Mouse (Mus musculus) layer of hippocampus, adult 2 months (tissue): ENCODE measurements at regions not wholly inside any gene's neighbourhood (a gene's known extent, or its start where the extent isn't known, plus 50 kb on each side); places are given as distances from the start of the nearest gene placed in this dataset.

Experiments
- DNase-seq, 2 experiments: peaks; one replicate each; pipeline ENCODE4 v3.0.0; 2022; ENCODE audit warnings: low spot score in 2 of 2
- H3K27ac ChIP-seq: fragments of 200-600 bp; 2 replicates; pipeline ENCODE4 v1.8.1; 2022
- H3K4me3 ChIP-seq: fragments of 200-600 bp; 2 replicates; pipeline ENCODE4 v1.8.1; 2022; ENCODE audit warnings: mild to moderate bottlenecking
- CTCF ChIP-seq: fragments of 200-600 bp; conservative IDR thresholded peaks from 2 replicates; pipeline ENCODE4 v1.8.1; 2022; ENCODE audit warnings: antibody characterized with exemption, mild to moderate bottlenecking, moderate library complexity

DNA sequence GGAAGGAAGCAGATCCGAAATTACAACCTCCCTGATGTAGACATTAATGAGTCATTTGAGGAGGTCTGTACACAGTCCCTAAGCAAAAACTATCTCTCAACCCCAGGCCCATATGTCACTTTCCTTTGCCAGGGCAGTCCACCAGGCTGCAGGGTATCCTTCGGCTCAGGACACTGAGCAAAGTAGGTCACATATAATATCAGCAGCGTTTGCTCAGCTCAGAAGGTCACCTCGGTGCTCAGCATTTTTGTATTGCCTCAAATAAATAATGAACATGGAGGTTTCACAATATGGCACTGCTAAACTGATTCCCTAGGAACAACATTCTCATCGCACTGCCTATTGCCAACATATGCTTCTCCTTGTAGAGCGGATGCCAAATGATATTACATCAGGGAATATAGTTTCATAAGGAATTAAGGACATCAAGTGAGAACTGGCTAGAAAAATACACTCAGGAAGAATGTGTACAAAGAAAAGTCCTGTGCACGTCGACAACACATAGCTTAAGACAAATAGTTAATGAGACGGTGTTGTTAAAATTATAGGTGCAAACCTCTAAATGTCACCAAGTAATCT lies 275.4 kb downstream of the Pdcd6ip start:
- H3K27ac ChIP-seq, result peak overlapping the region; percentile 3; the same call in 1 of the 2 replicates

GRCm38 (mm10) chr9:113430411-113430810 lies 277.6 kb downstream of the Pdcd6ip start:
- H3K27ac ChIP-seq, result no peak overlapping the region
- no peak overlapping the region for H3K4me3 ChIP-seq
- no peak for TF ChIP-seq CTCF
- no peak for DNase-seq

More for the DNA sequence above, 275.4 kb downstream of the Pdcd6ip start:
- no peak overlapping the region for H3K4me3 ChIP-seq
- no peak for DNase-seq
- no peak for TF ChIP-seq CTCF

GRCm38 (mm10) chr9:113427281-113427680 lies 280.8 kb downstream of the Pdcd6ip start:
- no peak overlapping the region for H3K27ac ChIP-seq
- no peak overlapping the region for H3K4me3 ChIP-seq
- no peak for TF ChIP-seq CTCF
- no peak for DNase-seq

- no peak for DNase-seq
- H3K27ac ChIP-seq, result no peak overlapping the region
- TF ChIP-seq CTCF, result no peak
Observed at GRCm38 (mm10) chr9:113426324-113426723, 281.7 kb downstream of the Pdcd6ip start.

GRCm38 (mm10) chr9:113421645-113422044 lies 286.4 kb downstream of the Pdcd6ip start:
- no peak for DNase-seq
- peak; percentile 65 for TF ChIP-seq CTCF
- Histone ChIP-seq H3K4me3 (no peak overlapping the region), H3K27ac (no peak overlapping the region)

More at GRCm38 (mm10) chr9:113426324-113426723, 281.7 kb downstream of the Pdcd6ip start:
- H3K4me3 ChIP-seq, result no peak overlapping the region

GRCm38 (mm10) chr9:113421121-113421520 lies 286.9 kb downstream of the Pdcd6ip start:
- no peak for DNase-seq
- TF ChIP-seq CTCF, result no peak
- Histone ChIP-seq H3K27ac (no peak overlapping the region), H3K4me3 (no peak overlapping the region)

- no peak overlapping the region for H3K4me3 ChIP-seq
- peak; percentile 68 for TF ChIP-seq CTCF
- no peak for DNase-seq
- no peak overlapping the region for H3K27ac ChIP-seq
Observed at GRCm38 (mm10) chr9:113419801-113420200, 288.3 kb downstream of the Pdcd6ip start.

DNA sequence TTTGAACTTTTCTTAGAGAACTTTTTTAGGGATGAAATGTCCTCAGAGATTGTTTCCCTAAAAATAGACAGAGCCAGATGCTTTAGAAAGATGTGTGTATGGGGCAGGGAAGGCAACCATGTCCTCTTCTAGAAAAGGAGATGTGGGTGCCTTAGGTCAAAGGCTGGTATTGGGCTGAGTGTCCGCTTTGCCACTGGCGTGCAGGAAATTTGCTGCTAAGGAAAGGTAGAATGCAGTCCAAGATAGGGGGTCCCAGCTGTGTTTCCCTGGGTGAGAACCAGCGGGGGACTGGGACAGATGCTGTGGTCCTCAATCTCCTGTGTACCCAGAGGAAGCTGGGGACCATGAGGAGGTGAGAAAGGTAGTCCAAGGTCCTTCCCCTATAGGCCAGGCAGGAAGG lies 291.0 kb downstream of the Pdcd6ip start:
- no peak overlapping the region for H3K4me3 ChIP-seq
- TF ChIP-seq CTCF, result no peak
- no peak overlapping the region for H3K27ac ChIP-seq
- no peak for DNase-seq

- H3K4me3 ChIP-seq, result no peak overlapping the region
Observed at GRCm38 (mm10) chr9:113415511-113415931, 292.5 kb downstream of the Pdcd6ip start.

GRCm38 (mm10) chr9:113414690-113415089 lies 293.4 kb downstream of the Pdcd6ip start:
- no peak for TF ChIP-seq CTCF
- Histone ChIP-seq H3K4me3 (no peak overlapping the region), H3K27ac (no peak overlapping the region)
- no peak for DNase-seq

More at GRCm38 (mm10) chr9:113415511-113415931, 292.5 kb downstream of the Pdcd6ip start:
- no peak overlapping the region for H3K27ac ChIP-seq
- no peak for DNase-seq
- TF ChIP-seq CTCF, result no peak

DNA sequence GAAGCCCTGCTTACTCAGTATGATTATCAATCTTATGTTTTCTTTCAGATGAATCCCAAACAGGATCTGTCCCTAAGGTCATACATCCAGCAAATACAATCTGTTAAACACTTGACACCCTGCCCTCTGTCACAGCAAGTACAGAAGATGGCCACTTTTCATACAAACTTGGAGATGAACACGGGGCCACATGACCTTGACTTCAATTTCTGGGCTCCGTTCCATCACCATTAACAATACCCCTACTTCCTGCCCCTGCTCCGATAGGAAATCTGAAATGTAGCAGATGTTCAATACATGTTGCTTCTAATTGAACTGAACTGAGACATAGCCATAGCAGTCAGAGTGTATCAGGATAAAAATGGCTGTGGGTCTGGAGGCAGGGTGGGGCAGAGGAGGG lies 294.2 kb downstream of the Pdcd6ip start:
- no peak for TF ChIP-seq CTCF
- H3K27ac ChIP-seq, result no peak overlapping the region

GRCm38 (mm10) chr9:113411638-113412037 lies 296.4 kb downstream of the Pdcd6ip start:
- no peak for TF ChIP-seq CTCF
- DNase-seq, result no peak
- Histone ChIP-seq H3K27ac (no peak overlapping the region), H3K4me3 (no peak overlapping the region)

More for the DNA sequence above, 294.2 kb downstream of the Pdcd6ip start:
- H3K4me3 ChIP-seq, result no peak overlapping the region
- DNase-seq, result no peak

DNA sequence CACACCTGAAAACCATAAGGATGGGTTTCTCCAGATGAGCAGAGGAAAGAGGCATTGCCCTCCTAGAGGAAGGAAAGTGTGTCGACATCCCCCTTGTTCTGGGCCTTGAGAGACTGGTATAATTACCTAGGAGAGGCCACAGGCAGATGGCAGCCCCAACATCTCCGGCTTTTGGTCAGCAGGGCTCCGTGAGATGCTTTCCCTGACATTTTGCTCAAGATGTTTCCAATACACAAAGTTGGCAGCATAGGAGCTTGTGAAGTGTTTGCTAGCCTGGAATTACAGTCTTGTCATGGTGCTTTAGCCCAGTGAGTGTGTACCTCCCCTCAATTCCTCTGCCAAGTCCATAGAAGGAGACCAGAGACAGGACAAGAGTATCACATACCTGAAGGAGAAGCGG lies 299.5 kb downstream of the Pdcd6ip start:
- no peak for TF ChIP-seq CTCF
- no peak overlapping the region for H3K4me3 ChIP-seq
- DNase-seq, result no peak
- H3K27ac ChIP-seq, result no peak overlapping the region

- no peak for TF ChIP-seq CTCF
- H3K27ac ChIP-seq, result no peak overlapping the region
- DNase-seq, result no peak
- H3K4me3 ChIP-seq, result no peak overlapping the region
Observed at GRCm38 (mm10) chr9:113394320-113394719, 313.7 kb downstream of the Pdcd6ip start.

- no peak overlapping the region for H3K27ac ChIP-seq
- no peak overlapping the region for H3K4me3 ChIP-seq
- DNase-seq, result no peak
- TF ChIP-seq CTCF, result no peak
Observed at GRCm38 (mm10) chr9:113387356-113387755, 320.7 kb downstream of the Pdcd6ip start.
